Mouse (Mus musculus) spleen, adult 2 months (tissue): ENCODE measurements at regions not wholly inside any gene's neighbourhood (a gene's known extent, or its start where the extent isn't known, plus 50 kb on each side); places are given as distances from the start of the nearest gene placed in this dataset.

Experiments used
- DNase-seq, 2 experiments: peaks; one replicate each; pipeline versions ENCODE4 v3.0.0 to v3.0.0-alpha.2; 2012 to 2021; ENCODE audit warnings: low spot score in 2 of 2, low read depth in 1 of 2
- H3K27ac ChIP-seq: fragments of 200-500 bp; 2 replicates; pipeline ENCODE4 v1.5.1; 2012; ENCODE audit warnings: low read length, inconsistent platforms; ENCODE audit not compliant: insufficient read depth
- H3K27me3 ChIP-seq: fragments of 200-500 bp; 2 replicates; pipeline ENCODE4 v1.6.1; 2012; ENCODE audit warnings: mild to moderate bottlenecking, moderate library complexity, low read length, inconsistent platforms; ENCODE audit not compliant: control insufficient read depth, insufficient read depth
- H3K36me3 ChIP-seq: fragments of 200-500 bp; 2 replicates; pipeline ENCODE4 v1.6.1; 2012; ENCODE audit warnings: mild to moderate bottlenecking, low read length, inconsistent platforms; ENCODE audit not compliant: control insufficient read depth, insufficient read depth
- H3K4me1 ChIP-seq: fragments of 200-500 bp; 2 replicates; pipeline ENCODE4 v1.6.1; 2011; ENCODE audit warnings: inconsistent platforms; ENCODE audit not compliant: control insufficient read depth, insufficient read depth, insufficient read length
- H3K4me3 ChIP-seq: fragments of 200-500 bp; 2 replicates; pipeline ENCODE4 v1.5.1; 2011; ENCODE audit warnings: mild to moderate bottlenecking, inconsistent platforms; ENCODE audit not compliant: insufficient read depth, insufficient read length; ENCODE audit errors: extremely low read depth
- CTCF ChIP-seq: fragments of 200-500 bp; IDR thresholded peaks from 2 replicates; pipeline ENCODE4 v1.5.1; 2011; ENCODE audit warnings: mild to moderate bottlenecking, inconsistent platforms; ENCODE audit not compliant: insufficient read depth, insufficient read length, insufficient replicate concordance; ENCODE audit errors: extremely low read depth
- POLR2A ChIP-seq: fragments of 200-500 bp; IDR thresholded peaks from 2 replicates; pipeline ENCODE4 v1.6.1; 2011; ENCODE audit warnings: low read depth, low read length, inconsistent platforms
- WGBS: fragments of 180-500 bp; shearing (Covaris S2); methylation state at CpG from one replicate; pipeline ENCODE4 v1.1.7; 2018; 5-methylcytosine and 5-hydroxymethylcytosine counted together

DNA sequence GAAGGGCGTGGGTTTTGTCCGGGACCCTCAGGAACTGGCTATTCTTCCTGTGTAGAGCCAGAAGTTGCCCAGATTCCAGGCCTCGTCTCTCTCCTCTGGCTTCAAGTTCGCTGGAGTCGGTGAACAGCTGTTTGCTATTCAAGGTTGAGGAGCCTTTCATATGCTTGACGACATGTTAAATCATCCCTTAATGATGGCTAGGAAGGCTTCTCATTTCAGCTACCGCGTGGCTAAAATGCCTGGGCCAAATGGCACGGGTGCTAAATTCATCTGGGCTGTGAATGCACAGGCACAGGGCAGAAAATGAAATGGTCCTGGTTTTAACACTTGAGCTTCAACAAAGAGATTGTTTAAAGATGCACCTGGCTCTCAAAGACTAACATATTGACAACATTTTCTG lies 104.3 kb downstream of the Cdc5l start:
- Histone ChIP-seq H3K4me1 (no peaks in the 10 kb centered on the region), H3K36me3 (no peaks in the 10 kb centered on the region), H3K4me3 (no peak overlapping the region), H3K27ac (no peak overlapping the region), H3K27me3 (no peaks in the 10 kb centered on the region)
- DNase-seq = no peak
- WGBS = 90% methylated on average over 9 of the region's 9 CpGs
- no peak for TF ChIP-seq POLR2A
- no peak for TF ChIP-seq CTCF

DNA sequence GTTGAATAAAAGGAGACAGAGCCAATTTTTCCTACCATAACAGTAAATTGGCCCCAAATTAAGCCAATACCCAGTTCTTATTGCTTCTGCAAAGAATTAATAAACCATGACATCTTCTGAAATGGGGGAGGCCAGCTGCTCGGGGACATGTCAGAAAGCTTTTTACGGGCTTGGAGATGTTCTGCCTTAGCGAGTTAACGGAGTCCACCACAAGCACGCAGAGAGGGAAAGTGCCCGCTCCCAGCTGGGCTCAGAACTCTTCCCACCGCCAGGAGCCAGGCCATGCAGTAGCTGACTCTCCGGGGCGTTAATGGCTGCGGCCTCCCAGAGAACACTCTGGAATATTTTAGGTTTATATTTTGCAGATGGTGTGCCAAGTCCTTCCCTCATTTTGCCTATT lies 106.8 kb downstream of the Cdc5l start:
- no peaks in the 10 kb centered on the region for H3K27me3 ChIP-seq
- no peak for DNase-seq
- H3K36me3 ChIP-seq = no peaks in the 10 kb centered on the region
- 85% methylated on average over 10 of the region's 10 CpGs for WGBS
- no peak overlapping the region for H3K27ac ChIP-seq
- H3K4me3 ChIP-seq = no peak overlapping the region
- H3K4me1 ChIP-seq = no peaks in the 10 kb centered on the region
- no peak for TF ChIP-seq CTCF
- TF ChIP-seq POLR2A = no peak

DNA sequence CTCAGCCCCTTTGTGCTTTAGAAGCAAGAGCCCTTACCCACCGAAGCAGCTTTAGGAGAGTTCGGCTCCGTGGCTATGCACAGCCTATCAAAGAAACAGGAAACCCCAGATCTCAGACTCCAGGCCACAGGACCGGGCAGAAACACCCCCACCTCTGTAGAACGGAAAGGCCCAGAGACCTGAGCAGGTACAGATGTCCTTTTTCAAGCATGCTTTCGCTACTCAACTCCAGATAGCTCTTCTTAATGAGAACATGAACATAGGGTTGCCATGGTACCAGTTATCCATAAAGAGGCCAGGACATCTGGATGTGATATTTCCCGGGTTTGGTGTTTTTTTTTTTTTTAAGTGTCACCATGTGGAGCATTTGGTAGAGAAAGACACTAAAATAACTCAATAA lies 107.4 kb downstream of the Cdc5l start:
- no peaks in the 10 kb centered on the region for H3K27me3 ChIP-seq
- DNase-seq = no peak
- no peak overlapping the region for H3K27ac ChIP-seq
- H3K36me3 ChIP-seq = no peaks in the 10 kb centered on the region
- TF ChIP-seq CTCF = no peak
- TF ChIP-seq POLR2A = no peak
- H3K4me3 ChIP-seq = no peak overlapping the region
- H3K4me1 ChIP-seq = no peaks in the 10 kb centered on the region
- WGBS = 22% methylated on average over 7 of the region's 7 CpGs

GRCm38 (mm10) chr17:45322842-45323241 lies 110.7 kb downstream of the Cdc5l start:
- no peak for DNase-seq
- no peak overlapping the region for H3K4me3 ChIP-seq
- no peaks in the 10 kb centered on the region for H3K36me3 ChIP-seq
- H3K27me3 ChIP-seq = no peaks in the 10 kb centered on the region
- no peak overlapping the region for H3K27ac ChIP-seq
- TF ChIP-seq CTCF (no peak), POLR2A (no peak)
- no peaks in the 10 kb centered on the region; the same call in 1 of the 2 replicates for H3K4me1 ChIP-seq
- 76% methylated on average over 8 of the region's 8 CpGs for WGBS

DNA sequence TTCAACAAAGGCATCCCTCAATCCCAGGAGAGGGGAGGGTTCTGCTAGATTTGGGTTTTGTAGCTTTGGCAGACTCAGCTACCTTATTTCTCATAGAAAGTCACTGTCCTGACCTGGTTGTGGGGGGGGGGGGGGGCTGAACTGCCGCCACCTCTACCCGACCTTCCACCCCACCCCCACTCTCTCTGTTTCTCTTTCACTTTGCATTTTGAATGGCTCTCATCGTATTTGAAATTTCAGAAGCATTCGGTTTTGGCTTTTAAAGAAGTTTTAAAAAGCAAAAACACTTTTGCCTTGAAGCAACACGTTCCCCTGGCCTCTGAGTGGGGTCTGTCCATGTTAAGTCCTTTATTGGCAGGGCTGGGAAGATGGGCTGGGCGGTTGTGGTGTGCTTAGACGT lies 113.5 kb downstream of the Cdc5l start:
- Histone ChIP-seq H3K27ac (no peak overlapping the region), H3K27me3 (no peaks in the 10 kb centered on the region), H3K36me3 (no peaks in the 10 kb centered on the region), H3K4me3 (peak overlapping the region; percentile 52; the same call in 1 of the 2 replicates), H3K4me1 (no peaks in the 10 kb centered on the region; the same call in 1 of the 2 replicates)
- WGBS = 12% methylated on average over 7 of the region's 7 CpGs
- TF ChIP-seq POLR2A (no peak), CTCF (no peak)
- peak in 1 of 2 experiments; percentile 7 for DNase-seq

DNA sequence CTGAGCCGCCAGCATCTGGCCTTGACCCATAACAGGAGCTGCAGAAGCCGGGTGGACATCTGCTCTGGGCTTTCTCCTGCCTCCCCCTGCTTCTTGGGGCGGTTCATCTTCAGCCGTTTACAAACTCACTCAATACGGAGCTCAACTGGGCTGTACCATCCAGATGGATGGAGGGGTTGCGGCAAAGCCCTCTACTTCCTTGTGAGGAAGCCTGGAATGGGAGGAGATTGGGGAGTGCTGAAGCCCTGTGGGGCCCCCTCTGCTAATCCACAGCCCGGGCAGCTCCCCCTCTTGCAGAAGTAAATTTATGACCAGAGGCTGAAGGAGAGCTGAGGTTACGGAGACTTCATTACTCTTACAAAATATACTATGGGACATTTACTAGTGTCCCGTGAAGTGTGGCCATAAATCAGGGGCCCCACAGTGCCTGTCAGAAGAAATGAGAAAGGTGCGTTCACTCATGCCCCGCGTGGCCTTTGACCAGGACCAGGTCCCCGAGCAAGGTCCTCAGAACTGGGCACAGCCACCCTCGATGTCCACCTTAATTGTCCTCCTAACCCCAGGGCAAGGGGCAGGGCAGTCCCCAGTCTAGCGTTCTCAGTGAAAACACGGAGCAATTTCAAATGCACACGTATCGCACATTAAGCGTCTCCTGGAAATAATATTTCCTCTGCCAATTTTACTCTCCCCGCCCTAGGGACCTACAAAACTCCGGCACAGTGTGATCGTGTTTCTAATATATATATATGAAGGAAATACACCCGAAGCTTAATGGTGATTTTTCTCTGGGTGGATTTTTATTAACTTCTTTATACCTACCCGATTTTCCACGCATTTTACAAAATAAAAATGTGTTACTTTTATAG lies 115.1 kb downstream of the Cdc5l start:
- no peak overlapping the region for H3K4me3 ChIP-seq
- no peaks in the 10 kb centered on the region for H3K36me3 ChIP-seq
- no peaks in the 10 kb centered on the region for H3K27me3 ChIP-seq
- no peak overlapping the region for H3K27ac ChIP-seq
- no peak for TF ChIP-seq POLR2A
- TF ChIP-seq CTCF = no peak
- 78% methylated on average over 25 of the region's 25 CpGs for WGBS
- H3K4me1 ChIP-seq = no peaks in the 10 kb centered on the region; the same call in 1 of the 2 replicates
- DNase-seq = no peak

GRCm38 (mm10) chr17:45312510-45313266 lies 120.8 kb downstream of the Cdc5l start:
- Histone ChIP-seq H3K4me1 (no peaks in the 10 kb centered on the region), H3K4me3 (no peak overlapping the region), H3K27me3 (no peaks in the 10 kb centered on the region), H3K27ac (no peak overlapping the region), H3K36me3 (no peaks in the 10 kb centered on the region)
- no peak for DNase-seq
- TF ChIP-seq POLR2A (no peak), CTCF (no peak)
- 65% methylated on average over 5 of the region's 5 CpGs for whole genome bisulfite sequencing
